Mouse (Mus musculus) stomach, postnatal 0 days (tissue): ENCODE data around the gene Etnppl. TPM values are rescaled to one million over a fixed set of nuclear protein-coding genes. Genes with fewer than 3 reads are reported as not detected.

ENCODE experiments used
- ATAC-seq: fragments of 200-750 bp; cut with Nextera tagmentation; 2 replicates; pipeline ENCODE4 v1.8.0; 2017; ENCODE audit not compliant: low FRiP score, low TSS enrichment
- DNase-seq: peaks from one replicate; pipeline ENCODE4 v3.0.0-alpha.2; 2016; ENCODE audit warnings: low spot score
- H3K27ac ChIP-seq: fragments of 300-500 bp; sonication (generic); replicated peaks from 2 replicates; pipeline ENCODE4 v1.5.1; 2014; ENCODE audit warnings: mild to moderate bottlenecking, control low read depth
- H3K27me3 ChIP-seq: fragments of 300-500 bp; sonication (generic); 2 replicates; pipeline ENCODE4 v1.6.1; 2014; ENCODE audit warnings: low read length; ENCODE audit not compliant: control insufficient read depth, insufficient read depth
- H3K36me3 ChIP-seq: fragments of 300-500 bp; sonication (generic); 2 replicates; pipeline ENCODE4 v1.6.1; 2014; ENCODE audit warnings: low read length, mixed read lengths; ENCODE audit not compliant: control insufficient read depth, insufficient read depth
- H3K4me1 ChIP-seq: fragments of 300-500 bp; sonication (generic); replicated peaks from 2 replicates; pipeline ENCODE4 v1.6.1; 2014; ENCODE audit warnings: antibody characterized with exemption; ENCODE audit not compliant: control insufficient read depth, insufficient read depth
- H3K4me2 ChIP-seq: fragments of 300-500 bp; sonication (generic); replicated peaks from 2 replicates; pipeline ENCODE4 v1.6.1; 2014; ENCODE audit warnings: low read depth, mild to moderate bottlenecking, control low read depth, moderate library complexity
- H3K4me3 ChIP-seq: fragments of 300-500 bp; sonication (generic); 2 replicates; pipeline ENCODE4 v1.5.1; 2014; ENCODE audit warnings: low read depth, low read length, control low read depth
- H3K9ac ChIP-seq: fragments of 300-500 bp; sonication (generic); 2 replicates; pipeline ENCODE4 v1.6.1; 2014; ENCODE audit warnings: mild to moderate bottlenecking, low read length, control low read depth, mixed read lengths
- H3K9me3 ChIP-seq: fragments of 300-500 bp; sonication (generic); 2 replicates; pipeline ENCODE4 v1.6.1; 2016; ENCODE audit warnings: low read length; ENCODE audit not compliant: control insufficient read depth
- CTCF ChIP-seq: IDR thresholded peaks from 2 replicates; pipeline ENCODE4 v1.5.1; 2016; ENCODE audit warnings: antibody characterized with exemption, low read depth, mild to moderate bottlenecking, moderate library complexity
- EP300 ChIP-seq: optimal IDR thresholded peaks from 2 replicates; pipeline ENCODE3; 2016; ENCODE audit warnings: antibody characterized with exemption
- WGBS: fragments of 180-500 bp; shearing (Covaris S2); extraction: QIAGEN DNeasy Blood & Tissue Kit; methylation state at CpG from one replicate; pipeline ENCODE4 v1.1.7; 2014; 5-methylcytosine and 5-hydroxymethylcytosine counted together
- polyA plus RNA-seq: library from polyadenylated mRNA; unstranded; fragments of >200 nt; fragmentation: Nextera tagmentation; extraction: Ambion mirVana; gene quantifications from 2 replicates; pipeline ENCODE4 v1.2.1, GENCODE M21; 2015

Gene Etnppl
- polyA plus RNA-seq, 1 experiment from 2014 or later, result 0.04 TPM

DNA sequence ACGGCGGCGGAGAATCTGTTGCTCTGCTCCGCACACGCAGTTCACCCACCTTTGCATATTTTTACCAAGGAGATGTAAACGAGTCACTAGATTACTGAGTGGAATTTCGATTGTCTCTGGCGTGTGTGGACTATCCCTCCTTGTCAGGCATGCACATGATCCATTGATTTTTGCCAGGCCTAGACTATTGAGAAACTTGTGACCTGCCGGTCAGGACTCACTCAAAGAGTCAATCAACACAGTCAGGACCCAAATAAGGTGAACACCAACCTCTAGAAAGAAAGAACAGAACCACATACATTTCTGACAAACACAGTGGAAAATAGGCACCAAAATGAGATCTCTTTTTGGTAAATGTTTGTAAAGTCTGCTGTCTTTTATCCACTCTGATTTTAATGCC, 2.8 kb upstream of the Etnppl start:
- no peak overlapping the region for H3K9ac ChIP-seq
- no peak overlapping the region for H3K27ac ChIP-seq
- WGBS, result 54% methylated on average over 9 of the region's 9 CpGs
- DNase-seq, result no peak
- H3K4me1 ChIP-seq, result no peaks in the 10 kb centered on the region
- H3K4me3 ChIP-seq, result no peak overlapping the region
- no peaks in the 10 kb centered on the region for H3K27me3 ChIP-seq
- no peak for TF ChIP-seq CTCF
- TF ChIP-seq EP300, result no peak
- no peaks in the 10 kb centered on the region for H3K36me3 ChIP-seq
- no peak for ATAC-seq
- no peak overlapping the region for H3K4me2 ChIP-seq
- H3K9me3 ChIP-seq, result no peaks in the 10 kb centered on the region

DNA sequence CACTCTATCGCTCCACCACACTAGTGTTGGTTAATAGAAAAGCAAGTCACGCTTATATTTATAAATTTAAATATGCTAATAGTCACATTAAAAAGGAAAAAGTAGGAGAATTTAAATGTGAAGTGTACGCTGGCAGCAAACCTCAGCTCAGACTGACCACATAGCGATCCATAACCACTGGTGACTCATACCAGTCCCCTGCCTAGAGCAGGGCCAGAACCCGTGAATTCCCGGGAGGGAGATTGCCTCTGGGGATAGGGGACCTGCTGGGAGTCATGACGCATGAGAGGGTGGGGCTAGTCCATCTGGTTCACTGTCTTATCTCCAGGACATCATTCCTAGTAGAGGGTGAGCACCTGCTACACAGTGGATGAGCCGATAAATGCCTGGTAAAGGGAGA, 1.6 kb upstream of the Etnppl start:
- no peak for DNase-seq
- H3K4me2 ChIP-seq, result no peak overlapping the region
- H3K9me3 ChIP-seq, result no peaks in the 10 kb centered on the region
- H3K9ac ChIP-seq, result no peak overlapping the region
- H3K4me3 ChIP-seq, result no peak overlapping the region
- 58% methylated on average over 8 of the region's 8 CpGs for WGBS
- no peak for ATAC-seq
- TF ChIP-seq CTCF (no peak), EP300 (no peak)
- no peak overlapping the region for H3K27ac ChIP-seq
- H3K36me3 ChIP-seq, result no peaks in the 10 kb centered on the region
- H3K4me1 ChIP-seq, result no peaks in the 10 kb centered on the region
- no peaks in the 10 kb centered on the region for H3K27me3 ChIP-seq

DNA sequence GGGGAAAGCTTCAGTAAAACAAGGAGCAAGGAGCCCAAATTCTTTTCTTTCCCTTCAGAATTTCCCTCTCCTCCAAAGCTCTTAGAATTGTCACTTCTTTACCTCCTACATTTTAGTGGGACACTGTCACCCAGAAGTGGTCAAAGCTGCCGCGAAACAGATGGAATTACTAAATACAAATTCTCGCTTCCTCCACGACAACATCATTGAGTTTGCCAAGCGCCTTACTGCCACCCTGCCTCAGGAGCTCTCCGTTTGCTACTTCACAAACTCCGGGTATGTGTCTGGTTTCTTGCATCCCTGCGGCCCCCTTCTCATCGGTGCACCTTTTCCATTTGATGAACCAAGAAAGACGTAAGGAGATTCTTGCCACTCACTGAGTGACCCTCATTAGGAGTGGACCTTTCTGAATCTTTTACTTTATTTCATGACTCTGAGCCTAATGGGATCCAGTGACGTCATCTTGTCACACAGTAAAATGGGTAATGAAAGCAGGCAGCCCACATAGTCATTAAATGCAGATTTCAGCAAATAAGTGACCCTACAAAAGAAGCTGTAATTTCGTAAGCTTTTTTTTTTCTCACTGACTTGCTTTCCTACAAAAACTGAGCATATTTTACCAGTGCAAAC, 3.4 kb downstream of the Etnppl start:
- H3K27ac ChIP-seq, result no peak overlapping the region
- ATAC-seq (no peak), DNase-seq (no peak)
- no peak overlapping the region for H3K4me2 ChIP-seq
- TF ChIP-seq CTCF (no peak), EP300 (no peak)
- H3K4me3 ChIP-seq, result no peak overlapping the region
- WGBS, result 72% methylated on average over 12 of the region's 12 CpGs
- H3K9me3 ChIP-seq, result no peaks in the 10 kb centered on the region
- H3K27me3 ChIP-seq, result no peaks in the 10 kb centered on the region
- no peaks in the 10 kb centered on the region for H3K36me3 ChIP-seq
- H3K9ac ChIP-seq, result no peak overlapping the region
- no peaks in the 10 kb centered on the region for H3K4me1 ChIP-seq

DNA sequence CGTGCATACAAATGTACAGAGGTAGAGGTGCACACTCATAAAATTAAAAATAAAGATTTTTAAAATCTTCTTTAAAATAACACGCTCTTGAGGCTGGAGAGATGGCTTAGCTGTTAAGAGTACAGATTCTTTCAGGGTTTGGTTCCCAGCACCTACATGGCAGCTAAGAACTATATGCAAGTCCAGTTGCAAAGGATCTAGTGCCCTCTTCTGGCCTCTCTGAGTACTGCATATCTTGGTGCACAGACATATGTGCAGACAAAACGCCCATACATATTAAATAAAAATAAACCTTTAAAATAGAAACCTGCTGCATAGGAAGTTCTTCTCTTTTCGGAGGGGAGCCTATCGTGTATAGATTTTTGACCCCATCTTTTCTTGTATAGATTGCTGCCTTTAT, 11.1 kb downstream of the Etnppl start:
- Histone ChIP-seq H3K9me3 (no peaks in the 10 kb centered on the region), H3K4me1 (no peaks in the 10 kb centered on the region), H3K27me3 (no peaks in the 10 kb centered on the region), H3K36me3 (no peaks in the 10 kb centered on the region), H3K27ac (no peak overlapping the region), H3K4me2 (no peak overlapping the region), H3K4me3 (no peak overlapping the region), H3K9ac (no peak overlapping the region)
- no peak for DNase-seq
- TF ChIP-seq EP300 (no peak), CTCF (peak; percentile 28)
- WGBS, result 90% methylated on average over 5 of the region's 5 CpGs
- no peak for ATAC-seq

DNA sequence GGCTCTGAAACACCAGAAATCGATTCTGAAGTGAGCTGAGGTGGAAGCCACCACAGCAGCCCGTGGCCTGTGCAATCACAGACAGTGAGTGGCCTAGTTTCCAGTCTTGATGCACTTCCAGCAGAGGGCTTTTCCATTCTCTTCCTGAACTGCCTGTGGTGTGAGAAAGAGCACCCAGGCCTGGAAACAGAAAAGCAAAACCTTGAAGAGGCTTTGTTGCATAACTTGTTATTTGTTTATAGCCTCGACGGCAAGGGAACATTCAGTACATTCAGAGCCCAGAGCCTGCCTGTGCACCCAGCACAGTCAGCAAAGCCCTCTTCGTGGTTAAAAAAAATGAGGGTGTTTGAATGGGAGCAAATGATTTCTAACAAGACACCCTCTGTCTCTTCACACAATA, 16.6 kb downstream of the Etnppl start:
- TF ChIP-seq CTCF (no peak), EP300 (no peak)
- no peak overlapping the region for H3K9ac ChIP-seq
- no peak overlapping the region for H3K4me3 ChIP-seq
- no peaks in the 10 kb centered on the region for H3K27me3 ChIP-seq
- H3K36me3 ChIP-seq, result no peaks in the 10 kb centered on the region
- no peak overlapping the region for H3K4me2 ChIP-seq
- WGBS, result 60% methylated on average over 5 of the region's 5 CpGs
- DNase-seq, result no peak
- H3K9me3 ChIP-seq, result no peaks in the 10 kb centered on the region
- no peaks in the 10 kb centered on the region for H3K4me1 ChIP-seq
- no peak overlapping the region for H3K27ac ChIP-seq
- no peak for ATAC-seq

DNA sequence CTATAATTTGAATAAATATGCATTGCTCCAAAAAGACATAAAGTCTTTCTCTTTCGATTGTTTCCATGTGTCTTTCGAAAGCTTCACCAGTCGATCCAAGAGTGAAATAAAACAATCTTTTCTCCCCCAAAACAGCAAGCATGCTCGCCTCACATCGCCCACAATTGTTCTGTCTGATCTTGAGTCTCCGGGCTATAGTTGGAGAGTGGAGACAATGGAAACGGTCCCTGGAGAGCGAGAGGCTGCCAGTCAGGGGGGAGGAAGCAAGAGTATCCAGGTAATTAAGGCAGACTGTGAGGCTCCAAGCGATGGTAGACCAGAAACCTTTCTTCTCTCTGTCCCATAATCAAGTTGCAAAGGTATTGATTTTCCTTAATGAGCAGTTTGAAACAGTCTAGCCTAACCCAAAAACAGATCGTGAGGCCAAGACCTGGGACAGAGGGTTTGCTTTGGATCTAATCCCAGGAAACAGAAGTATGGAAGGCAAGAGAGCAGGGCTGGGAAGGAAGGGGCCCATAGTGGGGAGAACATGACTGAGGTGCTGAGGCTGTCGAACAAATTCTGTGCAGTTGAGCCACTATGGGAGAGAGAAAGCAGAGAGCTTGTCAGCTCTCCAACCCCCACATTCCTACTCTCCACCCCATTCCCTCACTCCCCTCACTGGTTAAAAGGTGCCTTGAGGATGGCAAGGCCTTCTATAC, 29.0 kb downstream of the Etnppl start:
- Histone ChIP-seq H3K27ac (no peak overlapping the region), H3K4me1 (no peaks in the 10 kb centered on the region), H3K9ac (no peak overlapping the region), H3K27me3 (no peaks in the 10 kb centered on the region), H3K4me3 (no peak overlapping the region), H3K36me3 (no peaks in the 10 kb centered on the region), H3K4me2 (no peak overlapping the region), H3K9me3 (no peaks in the 10 kb centered on the region)
- no peak for TF ChIP-seq CTCF
- no peak for TF ChIP-seq EP300
- no peak for DNase-seq
- ATAC-seq, result no peak
- WGBS, result 68% methylated on average over 11 of the region's 11 CpGs
